Mouse (Mus musculus): ENCODE measurements around the gene Fam114a1. TPM values are rescaled to one million over a fixed set of nuclear protein-coding genes. Genes with fewer than 3 reads are reported as not detected.

The Fam114a1 gene
- polyA plus RNA-seq, 1 experiment from 2014 or later = 50.2 TPM

DNA sequence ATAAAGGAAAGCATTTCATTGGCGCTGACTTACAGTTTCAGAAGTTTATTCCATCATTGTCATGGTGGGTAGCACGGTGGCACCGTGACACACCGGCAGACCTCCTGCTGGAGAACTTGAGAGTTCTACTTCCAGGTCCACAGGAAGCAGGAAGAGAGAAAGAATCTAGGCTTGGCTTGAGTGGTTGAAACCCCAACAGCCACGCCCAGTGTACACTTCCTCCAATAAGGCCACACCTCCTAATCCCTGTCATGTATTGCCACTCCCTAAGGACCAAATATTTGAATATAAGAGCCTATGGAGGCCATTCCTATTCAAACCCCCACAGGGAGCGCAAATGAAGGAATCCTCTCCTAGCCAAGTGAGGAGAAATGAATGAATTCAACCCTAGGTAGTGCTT lies 87.7 kb downstream of the Fam114a1 start:
- 0 out of 2 replicates have a peak, but pooled peaks cover 2% of the 10 kb centered on the region for H3K4me1 ChIP-seq (ENCODE audit: control insufficient read depth, insufficient read depth, low read length)
- no peaks in the 10 kb centered on the region for H3K36me3 ChIP-seq (ENCODE audit: control insufficient read depth, insufficient read depth, low read length)
- H3K9me3 ChIP-seq (ENCODE audit: control insufficient read depth, low read depth, low read length) = no peaks in the 10 kb centered on the region
- H3K4me3 ChIP-seq (ENCODE audit: low read depth, low read length) = no peak overlapping the region
- WGBS = 98% methylated on average over 6 of the region's 6 CpGs
- no peaks in the 10 kb centered on the region for H3K27me3 ChIP-seq (ENCODE audit: control insufficient read depth, insufficient read depth, low read length)
- H3K4me2 ChIP-seq (replicated peaks; ENCODE audit: low read depth, low read length) = no peak overlapping the region
- H3K9ac ChIP-seq (replicated peaks; ENCODE audit: low read depth, low read length) = no peak overlapping the region
- no peak for ATAC-seq (ENCODE audit: insufficient number of reproducible peaks, insufficient read depth, low FRiP score, low read depth)
- no peak overlapping the region for H3K27ac ChIP-seq (ENCODE audit: low read length)

DNA sequence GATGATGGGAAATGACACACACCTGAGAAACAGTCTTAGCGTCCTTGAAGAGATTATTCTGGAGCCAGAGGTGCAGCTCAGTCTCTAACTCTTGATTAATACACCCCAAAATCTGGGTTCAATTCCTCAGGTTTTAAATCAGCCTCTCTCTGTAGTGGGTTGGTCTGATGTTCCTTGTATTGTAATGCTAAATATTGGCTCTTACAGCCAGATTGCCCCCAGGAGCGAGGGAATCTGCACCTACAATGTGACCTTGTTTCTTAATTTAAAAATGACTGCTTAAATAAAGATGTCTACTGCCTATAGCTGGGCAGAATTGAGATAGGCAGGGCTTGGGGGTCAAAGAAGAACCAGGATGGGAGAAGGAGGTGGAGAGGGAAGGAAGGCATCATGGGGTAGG lies 89.9 kb downstream of the Fam114a1 start:
- no peak for ATAC-seq (ENCODE audit: insufficient number of reproducible peaks, insufficient read depth, low FRiP score, low read depth)
- 68% methylated on average over 2 of the region's 2 CpGs for WGBS

DNA sequence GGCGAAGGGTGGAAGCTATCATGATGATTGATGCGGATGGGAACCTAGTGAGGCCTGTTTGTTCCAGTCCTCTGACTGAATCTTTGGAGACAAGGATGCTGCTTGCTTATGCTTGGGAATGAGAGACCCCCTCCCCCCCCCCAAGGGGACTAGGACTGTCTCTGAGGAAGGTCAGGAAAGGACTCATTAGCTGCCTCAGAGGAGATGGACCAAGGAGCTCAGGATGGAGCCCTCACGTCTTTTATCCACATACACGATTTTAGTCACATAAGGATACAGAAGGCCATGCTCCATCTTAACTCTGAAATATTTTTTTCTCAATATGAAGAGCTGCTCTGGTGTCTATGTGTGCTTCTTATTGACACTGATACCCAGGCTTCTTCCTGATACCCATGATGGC lies 92.4 kb downstream of the Fam114a1 start:
- 91% methylated on average over 4 of the region's 4 CpGs for WGBS
- H3K27me3 ChIP-seq (ENCODE audit: control insufficient read depth, insufficient read depth, low read length) = no peaks in the 10 kb centered on the region
- H3K4me1 ChIP-seq (ENCODE audit: control insufficient read depth, insufficient read depth, low read length) = 0 out of 2 replicates have a peak, but pooled peaks cover 2% of the 10 kb centered on the region
- H3K27ac ChIP-seq (ENCODE audit: low read length) = no peak overlapping the region
- no peak for ATAC-seq (ENCODE audit: insufficient number of reproducible peaks, insufficient read depth, low FRiP score, low read depth)
- H3K9me3 ChIP-seq (ENCODE audit: control insufficient read depth, low read depth, low read length) = no peaks in the 10 kb centered on the region
- H3K9ac ChIP-seq (replicated peaks; ENCODE audit: low read depth, low read length) = no peak overlapping the region
- no peak overlapping the region for H3K4me3 ChIP-seq (ENCODE audit: low read depth, low read length)
- no peaks in the 10 kb centered on the region for H3K36me3 ChIP-seq (ENCODE audit: control insufficient read depth, insufficient read depth, low read length)
- no peak overlapping the region for H3K4me2 ChIP-seq (replicated peaks; ENCODE audit: low read depth, low read length)

More for the DNA sequence above, 89.9 kb downstream of the Fam114a1 start:
- Histone ChIP-seq H3K4me3 (ENCODE audit: low read depth, low read length) (no peak overlapping the region), H3K27ac (ENCODE audit: low read length) (no peak overlapping the region), H3K4me1 (ENCODE audit: control insufficient read depth, insufficient read depth, low read length) (0 out of 2 replicates have a peak, but pooled peaks cover 2% of the 10 kb centered on the region), H3K9me3 (ENCODE audit: control insufficient read depth, low read depth, low read length) (no peaks in the 10 kb centered on the region), H3K27me3 (ENCODE audit: control insufficient read depth, insufficient read depth, low read length) (no peaks in the 10 kb centered on the region), H3K9ac (replicated peaks; ENCODE audit: low read depth, low read length) (no peak overlapping the region), H3K4me2 (replicated peaks; ENCODE audit: low read depth, low read length) (no peak overlapping the region), H3K36me3 (ENCODE audit: control insufficient read depth, insufficient read depth, low read length) (no peaks in the 10 kb centered on the region)

DNA sequence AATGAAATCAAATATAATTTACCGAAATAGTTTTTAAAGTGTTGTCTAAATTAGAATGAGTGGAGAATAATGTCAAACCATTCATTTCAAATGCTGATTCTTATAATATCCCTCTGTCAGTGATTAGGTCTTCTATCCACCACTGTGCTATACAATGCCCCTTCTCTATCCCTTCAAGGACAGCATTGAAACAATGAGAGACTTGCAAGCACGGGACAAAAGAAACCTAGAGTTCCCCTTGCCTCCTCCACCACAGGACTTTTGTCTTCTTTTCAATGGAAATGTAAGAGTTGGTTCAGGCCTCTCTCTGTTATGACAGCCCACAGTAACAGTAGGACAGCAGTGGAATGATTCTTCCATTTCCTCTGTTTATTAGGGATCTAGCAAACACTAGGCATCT lies 93.4 kb downstream of the Fam114a1 start:
- Histone ChIP-seq H3K4me3 (ENCODE audit: low read depth, low read length) (no peak overlapping the region), H3K4me1 (ENCODE audit: control insufficient read depth, insufficient read depth, low read length) (no peaks in the 10 kb centered on the region), H3K27me3 (ENCODE audit: control insufficient read depth, insufficient read depth, low read length) (no peaks in the 10 kb centered on the region), H3K9me3 (ENCODE audit: control insufficient read depth, low read depth, low read length) (no peaks in the 10 kb centered on the region), H3K9ac (replicated peaks; ENCODE audit: low read depth, low read length) (no peak overlapping the region), H3K27ac (ENCODE audit: low read length) (no peak overlapping the region), H3K4me2 (replicated peaks; ENCODE audit: low read depth, low read length) (no peak overlapping the region), H3K36me3 (ENCODE audit: control insufficient read depth, insufficient read depth, low read length) (no peaks in the 10 kb centered on the region)
- no peak for ATAC-seq (ENCODE audit: insufficient number of reproducible peaks, insufficient read depth, low FRiP score, low read depth)
- 82% methylated on average over 2 of the region's 2 CpGs for WGBS

DNA sequence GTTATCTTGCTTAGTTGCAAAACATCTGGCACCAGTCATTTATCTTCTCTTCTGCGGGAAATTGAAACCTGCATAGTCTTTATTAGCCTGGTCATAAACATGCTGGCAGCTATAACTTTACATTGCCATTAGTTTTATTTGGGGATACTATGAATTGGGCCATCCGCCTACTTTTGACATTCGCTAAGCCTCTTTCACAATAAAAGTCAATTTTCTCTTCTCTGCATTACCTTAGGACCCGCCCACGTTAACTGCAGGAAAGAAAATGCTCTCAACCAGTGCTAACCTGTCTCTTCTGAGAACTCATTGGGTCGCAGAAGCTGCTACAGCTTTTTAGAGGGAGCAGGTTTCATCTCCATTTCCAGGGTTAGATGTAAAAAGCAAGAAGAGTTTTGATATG lies 98.3 kb downstream of the Fam114a1 start:
- WGBS = 69% methylated on average over 6 of the region's 6 CpGs
- no peak overlapping the region for H3K4me3 ChIP-seq (ENCODE audit: low read depth, low read length)
- H3K27ac ChIP-seq (ENCODE audit: low read length) = no peak overlapping the region
- no peaks in the 10 kb centered on the region for H3K27me3 ChIP-seq (ENCODE audit: control insufficient read depth, insufficient read depth, low read length)
- no peak for ATAC-seq (ENCODE audit: insufficient number of reproducible peaks, insufficient read depth, low FRiP score, low read depth)
- no peaks in the 10 kb centered on the region for H3K36me3 ChIP-seq (ENCODE audit: control insufficient read depth, insufficient read depth, low read length)
- no peaks in the 10 kb centered on the region for H3K9me3 ChIP-seq (ENCODE audit: control insufficient read depth, low read depth, low read length)
- no peak overlapping the region for H3K9ac ChIP-seq (replicated peaks; ENCODE audit: low read depth, low read length)
- no peaks in the 10 kb centered on the region for H3K4me1 ChIP-seq (ENCODE audit: control insufficient read depth, insufficient read depth, low read length)
- no peak overlapping the region for H3K4me2 ChIP-seq (replicated peaks; ENCODE audit: low read depth, low read length)

DNA sequence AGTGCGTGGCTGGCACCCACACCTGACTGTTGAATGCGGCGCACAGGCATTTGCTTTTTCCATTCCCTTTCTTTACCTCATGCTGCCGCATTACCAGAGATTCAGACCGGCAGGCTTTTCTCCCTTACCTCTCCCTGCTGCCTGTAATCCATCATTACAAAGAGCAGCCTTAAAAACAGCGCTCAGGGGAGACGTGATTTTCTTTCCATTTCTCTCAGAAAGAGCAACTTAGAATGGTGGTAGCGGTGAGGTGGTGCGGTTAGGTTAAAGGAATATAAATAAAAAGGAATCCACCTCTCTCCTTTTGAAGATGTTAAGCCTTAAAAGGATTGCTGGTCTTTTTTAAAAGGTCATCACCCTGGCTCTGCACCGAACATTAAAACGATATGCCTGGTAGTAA lies 100.0 kb downstream of the Fam114a1 start:
- H3K4me2 ChIP-seq (replicated peaks; ENCODE audit: low read depth, low read length) = no peak overlapping the region
- WGBS = 38% methylated on average over 11 of the region's 11 CpGs
- no peaks in the 10 kb centered on the region for H3K36me3 ChIP-seq (ENCODE audit: control insufficient read depth, insufficient read depth, low read length)
- H3K9me3 ChIP-seq (ENCODE audit: control insufficient read depth, low read depth, low read length) = no peaks in the 10 kb centered on the region
- no peak for ATAC-seq (ENCODE audit: insufficient number of reproducible peaks, insufficient read depth, low FRiP score, low read depth)
- H3K27me3 ChIP-seq (ENCODE audit: control insufficient read depth, insufficient read depth, low read length) = no peaks in the 10 kb centered on the region
- H3K9ac ChIP-seq (replicated peaks; ENCODE audit: low read depth, low read length) = no peak overlapping the region
- H3K4me3 ChIP-seq (ENCODE audit: low read depth, low read length) = no peak overlapping the region
- no peak overlapping the region for H3K27ac ChIP-seq (ENCODE audit: low read length)
- no peaks in the 10 kb centered on the region for H3K4me1 ChIP-seq (ENCODE audit: control insufficient read depth, insufficient read depth, low read length)

DNA sequence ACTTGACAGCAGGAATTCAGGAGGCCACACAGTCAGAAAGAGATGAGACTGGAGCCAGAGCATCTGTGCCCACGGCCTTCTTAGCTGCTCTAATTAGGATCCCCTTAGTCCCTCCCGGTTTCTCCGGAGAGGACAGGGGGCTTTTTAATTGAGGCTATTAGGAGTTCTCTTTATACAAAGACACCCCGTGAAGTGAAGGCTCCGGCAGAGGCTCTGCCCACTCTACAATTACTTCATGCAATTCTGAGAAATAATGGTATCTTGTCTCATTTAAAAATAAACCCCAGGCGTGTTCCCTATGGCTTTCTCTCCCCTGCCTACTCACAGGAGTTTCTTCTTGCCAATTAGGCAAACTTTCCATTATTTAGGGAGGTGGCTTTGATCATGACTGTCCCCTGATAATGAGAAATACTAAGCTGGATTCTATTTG lies 101.8 kb downstream of the Fam114a1 start:
- H3K4me1 ChIP-seq (ENCODE audit: control insufficient read depth, insufficient read depth, low read length) = no peaks in the 10 kb centered on the region
- H3K4me3 ChIP-seq (ENCODE audit: low read depth, low read length) = no peak overlapping the region
- no peak overlapping the region for H3K4me2 ChIP-seq (replicated peaks; ENCODE audit: low read depth, low read length)
- no peaks in the 10 kb centered on the region for H3K36me3 ChIP-seq (ENCODE audit: control insufficient read depth, insufficient read depth, low read length)
- H3K9me3 ChIP-seq (ENCODE audit: control insufficient read depth, low read depth, low read length) = no peaks in the 10 kb centered on the region
- H3K27ac ChIP-seq (ENCODE audit: low read length) = no peak overlapping the region
- no peak overlapping the region for H3K9ac ChIP-seq (replicated peaks; ENCODE audit: low read depth, low read length)
- ATAC-seq (ENCODE audit: insufficient number of reproducible peaks, insufficient read depth, low FRiP score, low read depth) = no peak
- H3K27me3 ChIP-seq (ENCODE audit: control insufficient read depth, insufficient read depth, low read length) = no peaks in the 10 kb centered on the region
- WGBS = 61% methylated on average over 6 of the region's 6 CpGs

DNA sequence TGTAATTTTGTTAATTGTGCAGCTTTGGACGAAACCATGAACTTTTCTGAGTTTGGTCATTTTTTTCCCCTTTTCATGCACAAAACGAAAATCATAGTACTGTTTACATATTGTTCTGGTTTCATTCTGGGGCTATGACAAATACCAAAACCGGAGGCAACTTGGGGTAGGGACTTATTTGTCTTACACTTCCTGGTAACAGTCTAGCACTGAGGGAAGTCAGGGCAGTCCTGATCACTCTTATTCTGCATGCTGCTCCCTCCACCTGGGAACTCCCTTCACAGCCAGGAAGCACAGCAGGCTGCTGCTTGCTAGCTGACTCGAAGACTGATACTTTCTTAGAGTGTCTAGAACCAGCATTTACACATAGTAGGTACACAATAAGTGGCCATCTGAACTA lies 103.4 kb downstream of the Fam114a1 start:
- H3K27me3 ChIP-seq (ENCODE audit: control insufficient read depth, insufficient read depth, low read length) = no peaks in the 10 kb centered on the region
- no peak overlapping the region for H3K9ac ChIP-seq (replicated peaks; ENCODE audit: low read depth, low read length)
- no peak overlapping the region for H3K4me2 ChIP-seq (replicated peaks; ENCODE audit: low read depth, low read length)
- 67% methylated on average over 4 of the region's 4 CpGs for WGBS
- no peak overlapping the region for H3K27ac ChIP-seq (ENCODE audit: low read length)
- no peaks in the 10 kb centered on the region for H3K36me3 ChIP-seq (ENCODE audit: control insufficient read depth, insufficient read depth, low read length)
- ATAC-seq (ENCODE audit: insufficient number of reproducible peaks, insufficient read depth, low FRiP score, low read depth) = no peak
- no peaks in the 10 kb centered on the region for H3K4me1 ChIP-seq (ENCODE audit: control insufficient read depth, insufficient read depth, low read length)
- no peak overlapping the region for H3K4me3 ChIP-seq (ENCODE audit: low read depth, low read length)
- no peaks in the 10 kb centered on the region for H3K9me3 ChIP-seq (ENCODE audit: control insufficient read depth, low read depth, low read length)

DNA sequence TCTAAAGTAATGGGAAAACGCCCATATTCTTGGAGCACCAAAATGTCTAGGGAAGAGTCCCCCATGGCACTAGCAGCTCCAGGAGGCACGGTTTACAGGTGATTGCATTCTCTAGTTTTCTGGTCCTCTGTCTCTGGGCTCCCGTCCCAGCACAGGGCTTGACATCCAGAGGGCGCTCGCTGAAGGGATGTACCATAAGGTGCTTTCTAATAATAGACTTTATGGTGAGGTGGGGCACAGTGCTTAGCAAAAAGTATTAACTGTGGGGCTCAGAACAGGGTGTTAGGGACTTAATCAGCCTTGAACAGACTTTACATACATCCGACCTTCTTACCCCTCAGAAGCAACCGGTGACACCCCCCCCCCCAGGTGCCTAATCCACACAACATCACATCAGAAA lies 104.8 kb downstream of the Fam114a1 start:
- 61% methylated on average over 7 of the region's 7 CpGs for WGBS
- no peaks in the 10 kb centered on the region for H3K9me3 ChIP-seq (ENCODE audit: control insufficient read depth, low read depth, low read length)
- no peak overlapping the region for H3K4me2 ChIP-seq (replicated peaks; ENCODE audit: low read depth, low read length)
- no peaks in the 10 kb centered on the region for H3K27me3 ChIP-seq (ENCODE audit: control insufficient read depth, insufficient read depth, low read length)
- H3K9ac ChIP-seq (replicated peaks; ENCODE audit: low read depth, low read length) = no peak overlapping the region
- H3K4me1 ChIP-seq (ENCODE audit: control insufficient read depth, insufficient read depth, low read length) = no peaks in the 10 kb centered on the region
- ATAC-seq (ENCODE audit: insufficient number of reproducible peaks, insufficient read depth, low FRiP score, low read depth) = no peak
- no peak overlapping the region for H3K4me3 ChIP-seq (ENCODE audit: low read depth, low read length)
- no peaks in the 10 kb centered on the region for H3K36me3 ChIP-seq (ENCODE audit: control insufficient read depth, insufficient read depth, low read length)
- no peak overlapping the region for H3K27ac ChIP-seq (ENCODE audit: low read length)

Data from stomach, embryonic 14.5 days (tissue).